Mouse (Mus musculus) cerebellum, postnatal 25 days (tissue): ENCODE results near the gene Ncoa5.
A peak's percentile ranks its signal among the peaks of the same experiment; 100 is the strongest.

ENCODE experiments used
- DNase-seq, 2 experiments: peaks; one replicate each; pipeline ENCODE4 v3.0.0; 2021; ENCODE audit warnings: mixed read lengths in 2 of 2

Ncoa5 gene

DNA sequence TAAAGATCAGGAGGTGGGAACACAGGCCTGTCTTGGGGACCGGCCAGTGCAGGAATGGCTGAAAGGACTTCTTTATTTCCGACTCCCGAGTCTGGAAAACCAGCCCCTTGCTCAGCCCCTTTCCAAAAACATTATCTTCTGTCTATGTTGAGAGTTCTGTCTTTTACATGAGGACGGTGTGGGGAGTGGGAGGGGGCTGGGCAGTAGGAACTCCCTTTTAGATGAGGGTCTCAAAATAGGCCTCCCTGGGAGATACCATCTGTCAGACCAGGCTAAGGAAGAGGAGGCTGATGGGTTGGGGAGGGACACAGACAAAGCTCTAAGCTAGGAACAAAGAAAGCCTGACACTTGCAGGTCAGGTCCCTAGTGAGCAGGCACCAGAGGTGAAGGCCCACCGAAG is 14.4 kb upstream of the Ncoa5 start:
- DNase-seq = no peak

DNA sequence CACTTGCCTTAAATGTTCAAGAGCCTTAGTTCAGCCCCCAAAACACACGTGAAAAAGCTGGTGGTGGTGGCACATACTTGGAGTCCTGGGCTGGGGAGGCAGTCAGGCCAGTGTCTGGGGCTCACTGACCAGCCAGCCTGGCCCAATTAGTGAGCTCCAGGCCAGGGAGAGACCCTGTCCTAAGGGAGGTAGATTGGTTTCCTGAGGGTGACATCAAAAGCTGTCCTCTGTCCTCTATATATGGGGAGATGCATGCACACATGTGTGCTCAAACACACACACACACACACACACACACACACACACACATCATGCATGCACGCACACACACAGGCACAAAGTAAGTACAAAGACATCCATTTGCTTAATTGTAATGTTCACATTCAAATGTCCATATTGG is 9.1 kb upstream of the Ncoa5 start:
- DNase-seq = no peak

DNA sequence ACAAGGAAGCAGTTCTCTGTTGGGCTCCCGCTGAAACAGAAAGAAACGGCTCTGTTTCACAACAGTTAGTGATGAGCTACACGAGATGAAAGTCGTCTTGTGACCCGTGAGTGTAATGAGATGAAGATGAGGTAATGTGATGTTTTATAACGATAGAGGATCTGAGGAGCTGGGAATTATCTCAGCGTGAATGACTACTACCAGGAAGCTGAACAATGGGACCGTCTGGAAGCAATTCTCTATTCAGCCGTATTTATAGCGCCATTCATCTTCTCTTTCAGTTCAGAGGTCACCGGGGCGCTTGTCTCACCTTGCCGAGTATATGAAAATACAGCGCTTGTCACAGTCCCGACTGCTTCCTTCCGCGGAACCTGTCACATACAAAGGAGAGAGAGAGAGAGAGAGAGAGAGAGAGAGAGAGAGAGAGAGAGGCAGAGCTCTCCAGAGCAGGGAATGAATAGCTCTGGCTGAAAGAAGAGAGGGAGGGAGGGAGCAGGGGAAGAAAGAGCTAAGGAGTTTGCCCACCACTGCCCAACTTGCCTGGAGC is 8.5 kb upstream of the Ncoa5 start:
- no peak for DNase-seq

DNA sequence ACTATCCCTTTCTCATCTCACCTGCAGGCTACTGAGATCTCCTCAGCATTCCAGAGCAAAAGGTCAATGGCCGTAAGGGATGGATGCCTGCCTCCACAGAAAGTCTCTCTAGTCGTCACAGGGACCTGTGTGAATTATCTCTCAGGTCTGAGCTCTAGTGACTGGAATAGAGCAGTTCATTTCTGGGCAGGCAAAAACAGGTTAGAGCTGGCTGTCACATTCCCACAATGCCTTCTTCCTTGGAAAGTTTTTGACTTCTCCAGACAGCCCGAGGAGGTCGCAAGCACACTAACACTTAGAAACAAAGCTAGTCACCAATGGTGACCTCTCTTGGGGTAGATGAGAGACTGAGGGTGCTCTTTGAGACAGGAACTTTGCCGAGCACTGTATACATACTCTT is 7.5 kb upstream of the Ncoa5 start:
- no peak for DNase-seq

DNA sequence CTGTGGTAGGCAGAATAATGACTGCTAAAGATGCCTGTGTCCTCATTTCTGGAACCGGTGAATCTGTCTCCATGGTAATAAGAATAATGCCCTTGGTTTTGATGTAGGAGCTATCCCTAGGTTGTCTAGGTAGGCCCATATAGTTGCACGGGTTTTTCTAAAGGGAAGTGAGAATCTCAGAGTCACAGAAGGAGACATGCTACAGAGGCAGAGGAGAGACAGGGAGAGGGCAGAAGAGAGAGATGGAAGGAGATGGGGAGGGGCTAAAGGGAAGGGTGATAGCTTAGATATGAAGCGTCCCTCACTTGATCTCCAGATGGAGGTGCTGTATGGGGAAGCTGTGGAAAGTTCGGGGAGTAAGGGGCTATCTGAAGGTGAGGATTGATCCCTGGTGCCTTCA is 2.7 kb upstream of the Ncoa5 start:
- no peak for DNase-seq

DNA sequence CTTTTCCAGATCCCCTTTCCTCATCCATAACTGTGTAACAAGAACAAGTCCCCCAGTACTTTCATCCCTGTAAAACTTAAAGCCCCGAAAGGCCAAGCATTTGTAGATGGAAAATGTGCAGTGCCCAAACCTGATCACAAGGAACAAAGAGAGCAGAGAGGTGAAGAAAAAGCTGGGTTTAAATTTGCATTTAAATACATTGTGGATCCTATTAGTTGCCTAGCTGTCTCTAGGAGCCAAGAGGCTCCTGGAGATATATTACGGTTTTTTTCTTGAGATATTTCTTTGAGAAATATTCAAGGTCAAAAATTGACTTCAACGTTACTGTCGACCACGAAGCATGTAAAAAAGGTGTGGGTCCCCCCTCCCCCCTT is 378 bp upstream of the Ncoa5 start:
- no peak for DNase-seq

DNA sequence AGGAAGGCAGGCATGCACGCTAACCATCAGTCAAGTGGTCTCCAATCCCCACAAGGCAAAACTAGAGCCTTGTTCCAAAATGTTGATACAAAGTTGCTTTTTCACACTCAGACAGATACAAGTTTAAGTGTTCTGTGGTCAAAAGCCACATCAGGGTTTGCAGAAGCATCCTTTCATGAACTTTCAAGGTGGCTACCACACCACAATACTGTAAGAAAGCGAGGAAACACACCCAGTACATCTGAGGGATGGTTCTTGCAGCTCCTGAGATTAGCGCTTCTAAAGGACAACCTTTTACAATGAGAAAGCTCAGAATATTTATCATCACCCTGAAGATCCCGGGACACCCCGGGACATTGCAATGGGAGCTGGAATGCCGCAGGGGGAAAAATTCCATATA is 1.4 kb downstream of the Ncoa5 start:
- DNase-seq = no peak

DNA sequence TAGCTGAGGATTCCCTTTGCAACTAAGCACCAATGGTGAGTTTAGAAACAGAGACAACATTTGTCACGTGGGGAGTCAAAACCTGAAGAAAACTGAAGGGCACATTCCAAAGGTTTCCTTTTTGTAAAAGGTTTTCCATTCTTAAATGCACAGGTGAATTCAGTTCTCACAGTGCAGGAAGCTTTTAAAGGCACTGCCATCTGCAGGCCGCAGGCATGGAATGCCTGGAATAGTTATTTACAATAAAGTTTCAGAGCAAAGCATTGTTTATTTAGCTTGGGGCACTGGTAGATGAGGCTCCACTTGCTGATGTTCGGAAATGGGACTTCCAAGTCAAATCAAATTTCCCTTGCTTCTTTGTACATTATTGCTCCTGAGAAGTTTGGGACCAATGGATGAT is 2.1 kb downstream of the Ncoa5 start:
- peak in 1 of 2 experiments; percentile 45 for DNase-seq

DNA sequence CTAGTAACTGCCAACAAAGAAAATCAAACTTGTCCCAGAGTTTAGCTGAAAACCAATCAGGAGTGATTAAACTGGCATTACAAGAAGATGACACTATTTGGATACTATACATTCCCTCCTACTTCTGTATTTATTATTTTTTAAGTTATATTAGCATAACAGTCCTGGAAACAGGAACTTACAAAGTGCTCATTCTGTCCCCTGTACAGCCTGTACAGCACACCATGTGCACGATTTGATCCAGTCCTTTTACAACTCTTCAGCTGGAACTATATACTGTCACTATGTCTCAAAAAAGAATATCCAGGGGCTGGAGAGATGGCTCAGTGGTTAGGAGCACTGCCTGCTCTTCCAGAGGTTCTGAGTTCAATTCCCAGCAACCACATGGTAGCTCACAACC is 7.5 kb downstream of the Ncoa5 start:
- DNase-seq = no peak

DNA sequence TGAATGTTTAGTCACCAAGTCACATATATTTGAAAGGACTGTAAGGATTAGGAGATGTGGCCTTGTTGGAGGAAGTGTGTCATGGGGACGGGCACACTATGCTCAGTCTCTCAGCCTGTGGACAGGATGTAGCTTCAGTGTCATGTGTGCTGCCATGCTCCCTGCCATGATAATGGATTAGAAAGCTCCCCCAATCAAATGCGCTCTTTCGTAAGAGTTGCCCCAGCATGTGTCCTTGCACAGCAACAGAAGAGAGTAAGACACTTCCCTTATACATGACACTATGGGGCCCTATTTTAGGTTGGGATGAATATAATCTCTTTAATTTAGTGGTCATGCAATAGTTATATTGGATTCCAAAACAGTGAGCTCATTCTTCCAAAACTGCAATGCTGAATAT is 14.2 kb downstream of the Ncoa5 start:
- no peak for DNase-seq

DNA sequence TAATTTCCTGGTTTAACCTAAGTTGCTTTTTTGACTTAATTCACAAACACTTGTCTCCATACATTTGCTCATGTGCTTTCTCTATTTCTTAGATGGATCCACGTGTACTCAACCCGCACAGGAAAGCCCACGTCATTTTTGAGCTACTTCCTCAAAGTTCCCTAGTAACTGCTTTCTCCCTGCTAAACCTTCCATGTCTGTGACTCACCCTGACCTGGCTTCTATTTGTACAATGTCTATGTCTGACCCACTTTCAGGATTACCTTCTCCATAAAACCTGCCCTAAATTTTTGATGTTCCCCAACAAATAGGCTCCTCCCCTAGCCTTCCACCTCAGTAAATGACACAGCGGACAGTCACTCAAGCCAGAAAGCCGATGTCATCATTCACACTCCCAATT is 19.7 kb downstream of the Ncoa5 start:
- no peak for DNase-seq

DNA sequence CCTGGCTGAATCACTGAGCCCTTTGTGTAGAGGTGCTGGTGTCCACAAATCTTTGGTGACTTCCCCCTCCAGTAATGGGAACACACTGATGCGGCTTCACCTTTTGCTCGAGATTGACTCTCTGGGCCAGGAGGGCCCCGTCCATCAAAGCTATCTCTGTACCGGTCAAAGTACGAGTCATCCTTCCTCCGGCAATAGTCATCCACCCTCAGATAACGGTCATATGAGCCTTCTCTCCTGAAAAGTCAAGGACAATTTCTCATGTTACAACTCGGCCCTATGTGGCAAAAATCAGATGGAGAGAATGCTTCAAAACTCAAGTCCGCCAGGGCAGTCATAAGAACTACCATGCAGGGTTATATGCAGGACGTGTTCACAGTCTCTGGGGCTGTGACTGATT is 24.3 kb downstream of the Ncoa5 start:
- DNase-seq = no peak

DNA sequence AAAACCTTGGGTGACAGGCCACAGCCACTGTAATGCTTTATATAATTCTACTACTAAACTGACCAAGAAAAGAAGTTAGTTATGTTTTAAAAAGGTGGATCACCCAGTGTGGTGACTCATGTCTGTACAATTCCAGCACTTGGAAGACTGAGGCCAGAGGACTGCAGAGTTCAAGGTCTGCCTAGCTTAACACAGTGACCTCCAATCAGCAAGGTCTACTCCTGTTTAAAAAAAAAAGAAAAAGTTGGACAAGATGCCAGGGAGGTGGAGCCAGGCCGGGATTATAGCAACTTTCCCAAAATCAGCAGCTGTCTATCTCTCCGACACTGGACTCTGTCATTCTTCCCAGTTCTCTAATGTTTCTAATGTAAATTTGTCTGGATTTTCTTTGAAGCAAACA is 25.1 kb downstream of the Ncoa5 start:
- no peak for DNase-seq

DNA sequence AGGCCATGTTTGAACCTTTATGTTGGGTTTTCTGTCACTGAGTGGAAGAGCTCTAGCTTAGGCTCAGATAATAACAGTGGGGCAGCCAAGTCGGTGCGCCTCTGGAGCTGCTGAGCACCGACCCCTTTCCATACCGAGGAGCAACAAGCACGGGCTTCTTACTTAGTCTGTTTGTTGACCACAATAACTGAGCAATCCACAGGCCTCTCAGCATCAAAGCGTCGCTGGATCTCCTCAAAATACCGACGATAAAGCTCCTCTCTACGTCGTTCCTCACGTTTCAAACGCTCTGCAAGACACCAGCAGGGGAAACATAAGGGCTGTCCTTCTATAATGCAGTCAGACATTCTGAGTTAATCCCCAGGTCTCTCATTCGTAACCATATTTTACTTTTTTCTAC is 25.5 kb downstream of the Ncoa5 start:
- DNase-seq = no peak

DNA sequence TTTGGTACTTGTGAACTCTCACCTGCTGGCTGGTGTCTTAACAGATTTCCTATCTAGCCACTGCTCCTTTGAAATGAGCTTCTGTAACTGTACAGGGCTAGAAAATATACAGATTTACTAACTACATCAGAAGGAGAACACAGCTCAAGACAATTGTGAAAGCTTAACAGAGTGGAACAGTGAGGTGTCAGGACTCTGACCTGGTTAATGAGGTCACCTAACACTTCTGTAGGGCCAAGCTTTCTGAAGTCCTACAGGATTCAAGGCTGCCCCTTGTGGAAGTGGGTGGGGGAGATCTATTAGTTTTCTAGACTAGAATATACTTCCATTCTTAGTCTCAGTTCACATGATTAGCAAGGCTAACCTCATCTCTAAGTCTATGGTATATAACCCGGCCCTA is 26.7 kb downstream of the Ncoa5 start:
- no peak for DNase-seq

DNA sequence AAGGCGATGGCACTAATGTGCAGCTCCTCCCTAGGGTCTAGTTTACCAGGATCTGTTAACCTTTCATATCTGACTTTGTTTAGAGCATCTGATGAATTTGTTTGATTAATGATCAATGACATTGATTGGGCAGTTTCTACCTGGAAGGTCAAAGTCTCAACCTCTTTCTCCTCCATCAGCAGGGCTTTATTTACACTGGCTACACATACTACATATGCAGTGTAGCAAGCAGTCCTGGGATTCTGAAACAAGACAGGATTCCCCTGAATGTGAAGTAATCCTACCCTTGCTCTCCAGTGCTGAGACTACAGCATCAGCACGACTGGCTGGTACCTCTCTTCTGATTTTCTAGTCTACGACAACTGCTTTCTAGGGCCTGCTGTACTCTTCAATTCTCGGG is 27.9 kb downstream of the Ncoa5 start:
- DNase-seq = no peak

DNA sequence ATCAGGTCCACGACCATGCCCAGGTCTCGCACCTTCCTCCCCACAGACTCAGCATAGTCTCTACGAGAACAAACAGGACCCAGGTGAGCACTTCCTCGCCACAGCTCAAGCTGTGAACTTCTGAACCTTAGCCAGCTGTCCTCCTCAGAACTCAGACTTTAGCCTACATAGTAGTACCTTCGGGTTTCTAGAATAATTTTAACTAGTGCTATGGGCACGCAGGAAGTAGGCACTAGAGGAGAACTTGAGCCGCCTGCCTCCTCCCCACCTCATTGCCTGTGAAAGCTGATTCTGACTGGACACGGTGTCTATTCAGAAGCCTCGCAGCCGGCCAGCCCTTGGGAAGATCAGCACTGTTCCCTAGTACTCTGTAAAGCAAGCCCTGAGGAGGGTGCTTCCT is 30.4 kb downstream of the Ncoa5 start:
- DNase-seq = no peak

DNA sequence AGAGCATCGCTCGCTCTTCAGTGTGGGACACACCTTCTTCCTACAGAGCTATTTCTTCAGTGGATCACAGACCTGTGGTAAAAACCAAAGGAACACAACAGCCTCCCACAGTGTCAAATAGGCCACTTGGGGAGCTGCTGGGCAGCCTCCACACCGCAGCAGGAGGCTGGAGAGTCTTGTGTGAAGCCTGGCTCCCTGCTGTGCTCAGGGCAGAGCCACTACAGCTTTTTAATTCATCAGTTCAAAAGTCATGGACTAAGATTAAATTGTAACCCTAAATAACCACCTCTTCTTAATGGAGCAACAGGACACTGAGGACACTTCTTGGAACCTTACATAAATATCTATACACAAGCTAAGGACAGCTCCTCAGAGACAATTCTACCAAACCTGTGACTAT is 31.6 kb downstream of the Ncoa5 start:
- DNase-seq = peak; percentile 37 to 49

DNA sequence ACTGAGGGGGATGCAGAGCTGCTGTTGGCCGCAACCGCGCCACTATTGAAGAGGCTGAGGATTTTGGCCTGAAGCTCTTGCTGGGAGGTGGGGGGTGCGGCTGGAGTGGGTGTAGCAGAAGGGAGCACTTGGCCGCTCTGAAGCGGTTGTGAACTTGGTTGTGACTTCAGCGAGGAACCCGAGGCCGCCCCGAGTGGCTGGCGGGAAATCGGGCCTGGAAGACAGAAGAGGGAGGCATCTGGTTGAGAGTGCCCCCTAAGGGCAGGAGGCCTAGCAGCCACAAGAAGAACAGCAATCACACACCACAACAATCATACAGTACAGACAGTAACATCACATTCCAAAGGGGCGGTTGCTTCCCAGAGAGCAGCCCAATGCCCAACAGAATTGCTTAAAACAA is 32.7 kb downstream of the Ncoa5 start:
- DNase-seq = peak in 1 of 2 experiments; percentile 50

DNA sequence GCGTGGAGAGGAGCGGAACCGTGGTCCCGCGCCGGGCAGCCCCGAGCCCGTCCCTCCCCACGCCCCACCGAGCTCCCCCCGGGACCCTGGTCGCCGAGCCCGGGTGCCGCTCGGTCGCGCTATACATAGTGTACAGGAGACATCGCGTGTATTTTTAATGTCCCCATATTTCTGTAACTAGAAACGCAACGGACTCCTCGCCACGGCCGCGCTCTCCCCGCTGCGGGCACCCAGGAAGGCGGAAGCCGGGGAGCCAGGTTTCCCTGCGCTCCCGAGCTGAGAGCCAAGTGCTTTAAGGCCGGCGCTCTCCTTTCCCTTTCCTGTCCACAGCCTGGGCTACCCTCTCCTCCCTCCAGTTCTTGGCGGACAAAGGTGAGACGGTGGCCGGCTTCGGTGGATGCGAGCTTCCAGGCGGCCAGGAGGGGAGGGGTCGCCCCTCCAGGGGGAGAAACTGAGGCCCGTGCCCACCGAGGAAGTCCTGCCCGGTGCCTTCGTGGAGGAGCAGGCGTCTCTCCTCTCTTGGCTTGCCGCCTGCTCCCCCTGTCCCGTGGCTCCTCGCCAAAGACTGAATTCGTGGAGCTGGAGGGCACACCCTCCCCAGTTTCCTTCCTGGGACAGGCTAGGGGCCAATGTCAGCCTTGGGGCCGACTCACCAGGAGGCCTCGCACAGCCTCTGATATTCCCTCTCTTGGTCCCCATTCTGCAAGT is 36.8 kb downstream of the Ncoa5 start:
- peak in 1 of 2 experiments; percentile 62 for DNase-seq

DNA sequence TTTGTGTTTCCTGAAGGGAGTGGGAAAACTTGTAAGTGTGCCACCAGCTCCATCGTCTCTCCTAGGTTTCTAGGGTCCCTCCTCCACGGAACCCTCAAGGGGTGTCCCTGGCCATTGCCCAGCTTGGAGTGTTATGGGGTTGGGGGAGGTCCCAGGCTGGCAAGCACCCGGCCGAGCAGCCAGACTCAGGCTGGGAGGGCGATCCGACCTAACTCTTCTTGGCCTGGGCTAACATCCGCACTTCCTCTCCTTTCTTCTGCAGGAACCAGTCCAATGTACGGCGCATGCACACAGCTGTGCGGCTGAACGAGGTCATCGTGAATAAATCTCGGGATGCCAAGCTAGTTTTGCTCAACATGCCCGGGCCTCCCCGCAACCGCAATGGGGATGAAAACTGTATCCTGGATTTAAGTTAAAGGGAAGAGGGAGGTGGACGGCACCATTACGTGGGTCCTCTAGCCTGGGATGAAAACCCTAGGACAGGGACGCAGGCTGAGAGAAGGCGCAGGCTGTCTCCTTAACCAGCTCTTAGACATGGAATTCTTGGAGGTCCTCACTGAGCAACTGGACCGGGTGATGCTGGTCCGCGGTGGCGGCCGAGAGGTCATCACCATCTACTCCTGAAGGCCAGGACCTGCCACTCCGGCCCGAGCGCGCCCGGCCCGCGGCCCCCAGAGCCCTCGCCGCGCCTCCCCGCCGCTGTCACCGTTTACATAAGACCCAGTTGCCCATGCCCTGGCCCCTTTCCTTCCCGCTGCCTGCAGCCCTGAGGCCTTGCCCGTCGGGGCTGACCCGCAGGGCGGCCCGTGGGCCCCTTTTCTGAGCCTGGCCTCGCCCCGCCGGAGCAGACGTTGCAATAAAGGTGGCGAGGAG is 37.6 kb downstream of the Ncoa5 start:
- DNase-seq = peak; percentile 37 to 52

DNA sequence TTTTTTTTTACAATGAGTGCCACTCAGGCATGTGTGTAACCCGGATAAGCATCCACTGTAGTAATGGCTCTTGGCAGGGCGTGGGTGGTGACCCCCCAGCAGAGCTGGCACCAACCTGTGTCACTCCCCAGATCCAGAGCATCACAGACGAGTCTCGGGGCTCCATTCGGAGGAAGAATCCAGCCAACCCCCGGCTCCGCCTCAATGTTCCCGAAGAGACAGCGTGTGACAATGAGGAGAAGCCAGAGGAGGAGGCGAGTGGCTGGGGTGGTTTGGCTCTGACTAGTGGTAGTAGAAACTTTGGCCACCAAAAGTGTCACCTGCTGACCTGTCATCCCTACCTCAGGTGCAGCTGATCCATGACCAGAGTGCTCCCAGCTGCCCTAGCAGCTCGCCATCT is 38.7 kb downstream of the Ncoa5 start:
- peak; percentile 38 to 40 for DNase-seq

DNA sequence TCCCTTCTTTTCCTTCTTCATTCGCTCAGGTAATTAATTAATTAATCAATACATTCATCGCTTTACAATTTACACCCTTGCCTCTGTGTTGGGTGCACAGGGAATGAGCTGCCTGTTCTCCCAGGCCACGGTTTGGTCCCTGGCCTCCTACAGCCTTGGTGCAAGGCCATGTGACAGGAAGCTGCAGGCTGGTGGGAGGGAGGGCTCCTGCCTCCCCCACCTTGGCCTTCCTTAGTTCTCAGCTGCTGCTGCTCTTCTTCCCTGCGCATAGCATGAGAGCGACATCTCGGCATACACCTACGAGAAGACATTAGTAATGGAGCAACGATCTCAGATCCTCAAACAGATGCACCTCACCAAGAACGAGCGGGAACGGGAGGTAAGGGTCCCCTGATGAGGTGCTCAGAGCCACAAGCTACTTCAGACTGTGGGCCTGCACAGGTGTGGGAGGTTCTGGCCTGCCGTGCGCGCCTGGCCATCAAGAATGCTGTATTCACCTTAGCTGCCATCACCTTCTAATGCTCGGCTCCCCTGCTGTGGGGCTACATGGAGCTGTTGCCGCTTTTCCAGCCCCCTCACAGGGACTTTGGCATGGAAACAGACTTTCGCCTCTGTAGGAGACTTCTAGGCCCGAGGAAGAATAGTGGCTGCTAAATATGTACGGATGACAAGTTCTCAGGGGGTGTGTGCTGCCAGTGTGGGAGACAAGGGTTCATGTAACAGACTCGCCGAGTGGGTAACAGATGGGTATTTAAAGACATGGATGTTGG is 39.8 kb downstream of the Ncoa5 start:
- DNase-seq = peak; percentile 62
